ENCODE assay signal across 22 mouse cellular contexts in the genomic region with DNA sequence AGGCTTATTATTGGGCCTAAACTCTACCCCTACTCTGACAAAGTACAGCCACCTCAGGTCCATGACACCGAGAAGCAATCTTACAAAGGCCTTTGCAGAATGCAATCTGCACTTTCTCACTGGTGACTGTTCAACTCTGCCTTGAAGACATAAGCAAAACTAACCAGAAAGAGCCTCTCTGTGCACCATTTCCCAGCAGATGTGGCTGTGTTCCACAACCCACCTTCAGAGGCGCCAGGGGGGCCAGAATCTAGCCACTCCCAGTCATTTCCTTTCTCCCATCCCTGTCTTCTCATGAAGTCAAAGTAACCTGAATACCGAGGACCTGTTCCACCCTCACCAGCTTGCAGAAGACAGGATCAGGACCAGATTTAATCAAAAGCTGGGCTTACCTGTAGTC.
"Had no signal": no experiment of that assay in that cellular context is flagged by ENCODE, and none has a peak within 500 bp of the region (broad histone marks: within the 10 kb centered on the region; RNA-seq: fewer than 3 reads in every experiment).

No protein-coding gene starts in this region.

- H3K27me3 ChIP-seq: kidney, embryonic 15.5 days; limb, embryonic 13.5 days; liver, embryonic 12.5 days; liver, embryonic 15.5 days; lung, embryonic 15.5 days; megakaryocyte, embryonic 14.5 days; midbrain, embryonic 13.5 days; neural tube, embryonic 13.5 days had no signal

- H3K4me1 ChIP-seq: kidney, embryonic 15.5 days; limb, embryonic 10.5 days; liver, embryonic 12.5 days; liver, embryonic 15.5 days; lung, embryonic 15.5 days; megakaryocyte, embryonic 14.5 days; midbrain, embryonic 13.5 days; neural tube, embryonic 13.5 days had no signal

- H3K4me2 ChIP-seq: kidney, embryonic 15.5 days; limb, embryonic 13.5 days; liver, embryonic 12.5 days; liver, embryonic 15.5 days; lung, embryonic 15.5 days; midbrain, embryonic 13.5 days; neural tube, embryonic 13.5 days had no signal

- H3K9ac ChIP-seq: kidney, embryonic 15.5 days; limb, embryonic 13.5 days; liver, embryonic 12.5 days; liver, embryonic 15.5 days; lung, embryonic 15.5 days; midbrain, embryonic 13.5 days; neural tube, embryonic 13.5 days had no signal

- H3K9me3 ChIP-seq: kidney, embryonic 15.5 days; limb, embryonic 10.5 days; limb, embryonic 13.5 days; liver, embryonic 12.5 days; liver, embryonic 15.5 days; lung, embryonic 15.5 days; midbrain, embryonic 10.5 days; midbrain, embryonic 13.5 days; neural tube, embryonic 13.5 days had no signal

- H3K36me3 ChIP-seq: kidney, embryonic 15.5 days; limb, embryonic 10.5 days; limb, embryonic 13.5 days; liver, embryonic 12.5 days; liver, embryonic 15.5 days; lung, embryonic 15.5 days; midbrain, embryonic 10.5 days; midbrain, embryonic 13.5 days; neural tube, embryonic 13.5 days had no signal

- ATAC-seq: liver, embryonic 12.5 days; midbrain, embryonic 13.5 days; midbrain, embryonic 16.5 days had no signal

- DNase-seq: kidney, adult 8-10 months; kidney, postnatal 10 days; kidney, postnatal 36 days; liver; lung, adult 18-20 months; lung, postnatal 10 days; lung, postnatal 36 days; thymus, adult 2 months; thymus, postnatal 14 days; thymus, postnatal 4 days had no signal

- H3K27ac ChIP-seq: kidney, embryonic 15.5 days; limb, embryonic 10.5 days; limb, embryonic 13.5 days; liver, embryonic 12.5 days; liver, embryonic 15.5 days; lung, embryonic 15.5 days; midbrain, embryonic 10.5 days; midbrain, embryonic 13.5 days; neural tube, embryonic 13.5 days had no signal

- H3K4me3 ChIP-seq: kidney, embryonic 15.5 days; limb, embryonic 10.5 days; limb, embryonic 13.5 days; liver, embryonic 12.5 days; liver, embryonic 15.5 days; lung, embryonic 15.5 days; megakaryocyte, embryonic 14.5 days; midbrain, embryonic 10.5 days; midbrain, embryonic 13.5 days; myocyte; neural tube, embryonic 13.5 days had no signal
